Mouse (Mus musculus) embryo, embryonic 11.5 days (tissue): ENCODE data around the gene Epha10.

ENCODE experiments used
- DNase-seq: peaks from one replicate; pipeline ENCODE4 v3.0.0-alpha.2; 2012; ENCODE audit warnings: low read depth, low spot score

Gene Epha10

GRCm38 (mm10) chr4:124880599-124880998 lies at the start of gene Epha10:
Epha10 (plus strand) TSS chr4:124880899.
- no peak for DNase-seq

GRCm38 (mm10) chr4:124832796-124833195 lies 47.9 kb upstream of the Epha10 start:
- DNase-seq: no peak

- no peak for DNase-seq
Measured at GRCm38 (mm10) chr4:124838035-124838700, 42.5 kb upstream of the Epha10 start.

- DNase-seq: no peak
Measured at GRCm38 (mm10) chr4:124840998-124841397, 39.7 kb upstream of the Epha10 start.

GRCm38 (mm10) chr4:124843493-124843892 lies 37.2 kb upstream of the Epha10 start:
- no peak for DNase-seq

GRCm38 (mm10) chr4:124847573-124847972 lies 33.1 kb upstream of the Epha10 start:
- DNase-seq: peak; percentile 55

- DNase-seq: no peak
Measured at GRCm38 (mm10) chr4:124849631-124850260, 31.0 kb upstream of the Epha10 start.

GRCm38 (mm10) chr4:124850261-124850913 lies 30.3 kb upstream of the Epha10 start, which contains the start of gene Yrdc:
Yrdc (plus strand) TSS chr4:124850679.
- peak; percentile 92 for DNase-seq

GRCm38 (mm10) chr4:124850933-124851658 lies 29.6 kb upstream of the Epha10 start, which contains the start of gene 1110065P20Rik:
1110065P20Rik (minus strand) TSS chr4:124851196.
- DNase-seq: no peak

GRCm38 (mm10) chr4:124856294-124856693 lies 24.4 kb upstream of the Epha10 start:
- DNase-seq: no peak

GRCm38 (mm10) chr4:124858370-124858769 lies 22.3 kb upstream of the Epha10 start:
- no peak for DNase-seq

- DNase-seq: peak; percentile 69
Measured at GRCm38 (mm10) chr4:124860446-124860845, 20.3 kb upstream of the Epha10 start.

- no peak for DNase-seq
Measured at GRCm38 (mm10) chr4:124861283-124862188, 19.2 kb upstream of the Epha10 start, which contains the start of gene Maneal. Maneal (minus strand) TSS chr4:124862171.

GRCm38 (mm10) chr4:124872719-124873118 lies 8.0 kb upstream of the Epha10 start:
- DNase-seq: no peak

GRCm38 (mm10) chr4:124881341-124881908 lies 726 bp downstream of the Epha10 start:
- peak; percentile 71 for DNase-seq

- DNase-seq: no peak
Measured at GRCm38 (mm10) chr4:124882151-124882729, 1.5 kb downstream of the Epha10 start.

GRCm38 (mm10) chr4:124888702-124889101 lies 8.0 kb downstream of the Epha10 start:
- DNase-seq: no peak

GRCm38 (mm10) chr4:124889935-124890334 lies 9.2 kb downstream of the Epha10 start:
- no peak for DNase-seq

GRCm38 (mm10) chr4:124890831-124891230 lies 10.1 kb downstream of the Epha10 start:
- DNase-seq: no peak

GRCm38 (mm10) chr4:124893769-124894168 lies 13.1 kb downstream of the Epha10 start:
- no peak for DNase-seq
